Mouse (Mus musculus) liver, embryonic 14.5 days (tissue): Measurements from ENCODE around the gene Eef1a2. TPM values are rescaled to one million over a fixed set of nuclear protein-coding genes. Genes with fewer than 3 reads are reported as not detected.

Experiments
- ATAC-seq: fragments of 200-750 bp; cut with Nextera tagmentation; 2 replicates; pipeline ENCODE4 v1.8.0; 2017; ENCODE audit warnings: moderate number of reproducible peaks, mild to moderate bottlenecking, moderate library complexity; ENCODE audit not compliant: insufficient read depth
- DNase-seq, 3 experiments: peaks; one replicate each; pipeline ENCODE4 v3.0.0-alpha.2; 2012 to 2013; ENCODE audit warnings: low read depth in 3 of 3, low spot score in 3 of 3
- H3K27ac ChIP-seq: fragments of 300-500 bp; sonication (generic); 2 replicates; pipeline ENCODE4 v1.5.1; 2014; ENCODE audit warnings: moderate library complexity, mild to moderate bottlenecking, control low read depth, inconsistent platforms
- H3K27me3 ChIP-seq: fragments of 300-500 bp; sonication (generic); 2 replicates; pipeline ENCODE4 v1.6.1; 2014; ENCODE audit warnings: mild to moderate bottlenecking, low read length, moderate library complexity; ENCODE audit not compliant: control insufficient read depth, insufficient read depth
- H3K36me3 ChIP-seq: fragments of 300-500 bp; sonication (generic); replicated peaks from 2 replicates; pipeline ENCODE4 v1.6.1; 2014; ENCODE audit warnings: low read depth; ENCODE audit not compliant: control insufficient read depth, insufficient read depth
- H3K4me1 ChIP-seq, 2 experiments: fragments of 200-500 bp in 1 of 2; fragments of 300-500 bp in 1 of 2; sonication (generic) in 1 of 2; replicated peaks; 2 replicates each; pipeline ENCODE4 v1.6.1; 2012 to 2014; ENCODE audit warnings: antibody characterized with exemption in 1 of 2, inconsistent platforms in 1 of 2, low read length in 1 of 2; ENCODE audit not compliant: control insufficient read depth in 2 of 2, insufficient read depth in 2 of 2
- H3K4me2 ChIP-seq: fragments of 300-500 bp; sonication (generic); 2 replicates; pipeline ENCODE4 v1.6.1; 2014; ENCODE audit warnings: low read depth, mild to moderate bottlenecking, control low read depth, moderate library complexity
- H3K4me3 ChIP-seq, 2 experiments: fragments of 200-500 bp in 1 of 2; fragments of 300-500 bp in 1 of 2; sonication (generic) in 1 of 2; 2 replicates each; pipeline ENCODE4 v1.5.1; 2012 to 2014; ENCODE audit warnings: low read depth in 2 of 2, low read length in 2 of 2, mild to moderate bottlenecking in 2 of 2, control low read depth in 1 of 2, inconsistent platforms in 1 of 2, moderate library complexity in 1 of 2; ENCODE audit not compliant: insufficient read depth in 1 of 2
- H3K9ac ChIP-seq: fragments of 300-500 bp; sonication (generic); replicated peaks from 2 replicates; pipeline ENCODE4 v1.6.1; 2014; ENCODE audit warnings: mild to moderate bottlenecking, control low read depth, moderate library complexity
- H3K9me3 ChIP-seq: fragments of 300-500 bp; sonication (generic); 2 replicates; pipeline ENCODE4 v1.6.1; 2016; ENCODE audit warnings: low read length, mixed read lengths; ENCODE audit not compliant: control insufficient read depth
- CTCF ChIP-seq: IDR thresholded peaks from 2 replicates; pipeline ENCODE4 v1.5.1; 2016; ENCODE audit warnings: antibody characterized with exemption, low read depth, control low read depth
- EP300 ChIP-seq: IDR thresholded peaks from 2 replicates; pipeline ENCODE4 v1.6.1; 2016; ENCODE audit warnings: antibody characterized with exemption, low read depth
- WGBS: fragments of 180-500 bp; shearing (Covaris S2); extraction: QIAGEN DNeasy Blood & Tissue Kit; methylation state at CpG from one replicate; pipeline ENCODE4 v1.1.7; 2014; ENCODE audit not compliant: insufficient replicate concordance; 5-methylcytosine and 5-hydroxymethylcytosine counted together
- polyA plus RNA-seq, 2 experiments: library from polyadenylated mRNA; depleted of rRNA in 1 of 2; stranded (reverse) in 1 of 2; unstranded in 1 of 2; fragments of >200 nt; fragmentation: Nextera tagmentation in 1 of 2; extraction: Ambion mirVana in 1 of 2; gene quantifications; 2 replicates each; pipeline versions ENCODE4 v1.2.1 to v1.2.3; 2012 to 2014

Eef1a2 gene
- polyA plus RNA-seq, 2 experiments: not detected

DNA sequence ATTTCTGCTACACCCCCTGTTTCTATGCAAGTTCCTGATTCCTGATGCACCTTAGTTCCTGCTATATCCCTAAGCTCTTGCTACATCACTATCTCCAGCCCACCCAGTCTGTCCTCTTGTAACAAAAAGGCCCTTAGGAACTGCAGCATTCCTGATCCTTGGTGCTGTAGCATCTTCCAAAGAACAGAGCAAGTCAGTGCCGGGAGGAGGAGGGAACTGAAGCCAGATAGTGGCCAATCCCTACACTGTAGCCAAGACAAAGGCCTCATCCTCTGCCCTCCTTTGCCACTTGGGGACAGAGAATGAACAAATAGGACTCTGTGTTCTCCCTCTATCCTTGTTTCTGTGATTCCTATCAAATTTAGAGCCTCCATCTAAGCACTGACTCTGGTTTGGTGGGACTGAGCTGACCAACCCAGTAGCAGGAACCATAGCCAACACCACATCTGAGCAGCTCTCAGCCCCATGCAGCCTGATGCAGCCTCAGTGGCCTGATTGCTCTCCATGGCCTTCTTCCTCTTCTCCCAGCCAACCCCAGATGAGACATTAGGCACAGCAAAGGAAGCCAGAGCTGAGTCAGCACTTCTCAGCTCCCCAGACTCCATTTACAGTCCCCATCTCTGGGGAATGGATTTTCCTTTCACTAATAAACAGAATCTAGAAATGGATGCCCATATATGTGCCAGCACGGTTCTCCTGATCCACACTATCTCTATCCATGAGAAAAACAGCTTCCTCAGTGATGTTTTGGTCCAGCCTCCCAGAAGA is 13.1 kb downstream of the Eef1a2 start:
- TF ChIP-seq EP300 (no peak), CTCF (no peak)
- no peak overlapping the region for H3K4me2 ChIP-seq
- no peaks in the 10 kb centered on the region for H3K36me3 ChIP-seq
- H3K9me3 ChIP-seq: no peaks in the 10 kb centered on the region
- H3K4me3 ChIP-seq: no peak overlapping the region
- DNase-seq (no peak), ATAC-seq (no peak)
- 38% methylated on average over 2 of the region's 2 CpGs for WGBS
- no peak overlapping the region for H3K27ac ChIP-seq
- H3K27me3 ChIP-seq: peaks cover 17% of the 10 kb centered on the region
- H3K9ac ChIP-seq: no peak overlapping the region
- no peaks in the 10 kb centered on the region for H3K4me1 ChIP-seq

- WGBS: 42% methylated on average over 8 of the region's 8 CpGs
Observed at GRCm38 (mm10) chr2:181142703-181143135, 14.1 kb downstream of the Eef1a2 start.

DNA sequence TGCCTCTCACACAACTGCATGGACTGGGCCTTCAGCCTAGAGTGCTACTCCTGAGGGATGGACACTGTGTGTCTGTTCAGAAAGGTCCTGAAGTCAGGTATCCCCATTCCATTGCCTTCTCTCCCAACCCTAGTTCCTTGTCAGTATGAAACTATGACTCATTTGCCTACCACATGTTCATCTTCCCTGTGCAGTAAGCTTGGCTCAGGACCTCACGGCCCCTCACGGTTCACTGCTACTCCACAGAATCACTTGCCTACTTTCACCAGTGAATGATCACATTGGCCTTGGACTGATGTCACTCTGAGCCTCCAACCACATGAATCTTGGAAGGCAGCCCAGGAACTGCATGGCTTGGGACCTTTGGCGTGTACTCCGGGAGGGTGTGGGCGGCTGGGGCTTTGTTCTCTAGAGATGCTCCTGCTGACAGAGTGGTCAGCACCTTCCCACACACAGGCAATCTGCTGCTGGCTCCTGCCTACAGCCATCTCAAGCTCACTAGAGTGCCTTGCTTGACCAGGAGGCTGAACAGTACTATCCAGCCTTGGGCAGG is 17.1 kb downstream of the Eef1a2 start:
- no peak for TF ChIP-seq EP300
- no peak for TF ChIP-seq CTCF
- no peak for DNase-seq
- 71% methylated on average over 5 of the region's 5 CpGs for WGBS
- H3K4me3 ChIP-seq: no peak overlapping the region
- H3K4me1 ChIP-seq: no peaks in the 10 kb centered on the region
- H3K27me3 ChIP-seq: peaks cover 21% of the 10 kb centered on the region
- no peak for ATAC-seq
- H3K4me2 ChIP-seq: no peak overlapping the region
- no peak overlapping the region for H3K9ac ChIP-seq
- no peak overlapping the region for H3K27ac ChIP-seq
- no peaks in the 10 kb centered on the region for H3K36me3 ChIP-seq
- no peaks in the 10 kb centered on the region for H3K9me3 ChIP-seq

More at GRCm38 (mm10) chr2:181142703-181143135, 14.1 kb downstream of the Eef1a2 start:
- H3K4me3 ChIP-seq: no peak overlapping the region
- H3K4me1 ChIP-seq: no peaks in the 10 kb centered on the region
- H3K9me3 ChIP-seq: no peaks in the 10 kb centered on the region
- peaks cover 9% of the 10 kb centered on the region for H3K27me3 ChIP-seq
- TF ChIP-seq CTCF (no peak), EP300 (no peak)
- H3K4me2 ChIP-seq: no peak overlapping the region
- H3K36me3 ChIP-seq: no peaks in the 10 kb centered on the region
- no peak for ATAC-seq
- no peak overlapping the region for H3K9ac ChIP-seq
- no peak for DNase-seq
- no peak overlapping the region for H3K27ac ChIP-seq

DNA sequence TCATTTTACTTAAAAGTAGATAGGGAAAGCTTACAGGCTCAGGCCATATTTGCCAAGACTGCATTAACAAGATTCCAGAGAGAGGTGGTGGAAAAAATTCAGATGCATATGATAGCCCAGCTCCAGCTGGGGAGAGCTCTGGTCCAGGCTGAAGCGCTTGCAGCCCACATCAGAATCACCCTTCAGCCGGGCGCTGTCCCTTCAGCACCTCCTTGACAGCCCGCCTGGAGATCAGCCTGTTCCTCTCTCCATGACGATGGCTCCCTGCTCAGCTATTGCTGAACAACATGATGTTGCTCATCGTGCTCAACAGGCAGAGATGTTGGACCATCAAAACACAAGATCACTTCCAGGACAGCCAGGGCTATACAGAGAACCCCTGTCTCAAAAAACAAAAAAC is 19.9 kb downstream of the Eef1a2 start:
- Histone ChIP-seq H3K36me3 (no peaks in the 10 kb centered on the region), H3K9me3 (no peaks in the 10 kb centered on the region), H3K27ac (no peak overlapping the region), H3K4me3 (no peak overlapping the region), H3K4me1 (no peaks in the 10 kb centered on the region), H3K4me2 (no peak overlapping the region), H3K9ac (no peak overlapping the region), H3K27me3 (peaks cover 41% of the 10 kb centered on the region)
- WGBS: 4% methylated on average over 6 of the region's 6 CpGs
- no peak for TF ChIP-seq CTCF
- TF ChIP-seq EP300: no peak
- DNase-seq: no peak
- ATAC-seq: no peak

- no peak overlapping the region for H3K9ac ChIP-seq
- no peak overlapping the region for H3K27ac ChIP-seq
- WGBS: 7% methylated on average over 4 of the region's 4 CpGs
- ATAC-seq (no peak), DNase-seq (no peak)
- H3K36me3 ChIP-seq: no peaks in the 10 kb centered on the region
- H3K9me3 ChIP-seq: no peaks in the 10 kb centered on the region
- no peak overlapping the region for H3K4me2 ChIP-seq
- no peaks in the 10 kb centered on the region for H3K4me1 ChIP-seq
- H3K4me3 ChIP-seq: no peak overlapping the region
- peaks cover 41% of the 10 kb centered on the region for H3K27me3 ChIP-seq
- TF ChIP-seq EP300: no peak
- TF ChIP-seq CTCF: no peak
Observed at GRCm38 (mm10) chr2:181135446-181135818, 21.4 kb downstream of the Eef1a2 start.
